Mouse (Mus musculus) hindlimb bud, embryonic 11.5 days (tissue): Measurements from ENCODE around the gene Ptov1.

Experiments
- DNase-seq: peaks from one replicate; pipeline ENCODE4 v3.0.0-alpha.2; 2012; ENCODE audit warnings: low read depth, low spot score; ENCODE audit errors: extremely low spot score

Ptov1 gene

GRCm38 (mm10) chr7:44860576-44861428 lies 8.8 kb downstream of the Ptov1 start:
- no peak for DNase-seq

- DNase-seq = no peak
Measured at GRCm38 (mm10) chr7:44859896-44860295, 9.7 kb downstream of the Ptov1 start.

GRCm38 (mm10) chr7:44857905-44858304 lies 11.7 kb downstream of the Ptov1 start:
- DNase-seq = no peak

GRCm38 (mm10) chr7:44857042-44857552 lies 12.5 kb downstream of the Ptov1 start, which contains the start of gene Pnkp:
TSS of gene Pnkp (plus strand) at chr7:44857139.
- DNase-seq = peak; percentile 67

- DNase-seq = no peak
Measured at GRCm38 (mm10) chr7:44856265-44856916, 13.2 kb downstream of the Ptov1 start.

- DNase-seq = no peak
Measured at GRCm38 (mm10) chr7:44855036-44855435, 14.6 kb downstream of the Ptov1 start.

GRCm38 (mm10) chr7:44854356-44855031 lies 15.1 kb downstream of the Ptov1 start:
- DNase-seq = no peak

GRCm38 (mm10) chr7:44853596-44854355 lies 15.8 kb downstream of the Ptov1 start:
- no peak for DNase-seq

GRCm38 (mm10) chr7:44853065-44853464 lies 16.5 kb downstream of the Ptov1 start:
- DNase-seq = no peak

GRCm38 (mm10) chr7:44852259-44853027 lies 17.1 kb downstream of the Ptov1 start:
- no peak for DNase-seq

GRCm38 (mm10) chr7:44851625-44852234 lies 17.9 kb downstream of the Ptov1 start:
- no peak for DNase-seq

- no peak for DNase-seq
Measured at GRCm38 (mm10) chr7:44850789-44851624, 18.6 kb downstream of the Ptov1 start.

GRCm38 (mm10) chr7:44850146-44850545 lies 19.4 kb downstream of the Ptov1 start:
- no peak for DNase-seq

GRCm38 (mm10) chr7:44849416-44850111 lies 20.0 kb downstream of the Ptov1 start:
- peak; percentile 79 for DNase-seq

- DNase-seq = peak; percentile 98
Measured at GRCm38 (mm10) chr7:44848561-44849415, 20.8 kb downstream of the Ptov1 start, which contains the start of the genes Akt1s1 and Tbc1d17. TSS of gene Akt1s1 (plus strand) at chr7:44848991. TSS of gene Tbc1d17 (minus strand) at chr7:44849079.

GRCm38 (mm10) chr7:44847772-44848171 lies 21.8 kb downstream of the Ptov1 start:
- no peak for DNase-seq

GRCm38 (mm10) chr7:44846804-44847203 lies 22.8 kb downstream of the Ptov1 start:
- no peak for DNase-seq
